Mouse (Mus musculus) embryonic fibroblast, embryonic 13.5 days (primary cell): Measurements from ENCODE around the gene Paxip1. TPM values are rescaled to one million over a fixed set of nuclear protein-coding genes. Genes with fewer than 3 reads are reported as not detected.

Experiments
- H3K27ac ChIP-seq: 2 replicates; pipeline ENCODE4 v1.5.1; 2012; ENCODE audit warnings: low read length, control low read depth, inconsistent platforms; ENCODE audit not compliant: insufficient read depth
- H3K4me1 ChIP-seq: 2 replicates; pipeline ENCODE4 v1.6.1; 2011; ENCODE audit warnings: low read length; ENCODE audit not compliant: control insufficient read depth, insufficient read depth
- H3K4me3 ChIP-seq: 2 replicates; pipeline ENCODE4 v1.5.1; 2011; ENCODE audit warnings: mild to moderate bottlenecking, control low read depth, low read length; ENCODE audit not compliant: insufficient read depth
- CTCF ChIP-seq: IDR thresholded peaks from 2 replicates; pipeline ENCODE4 v1.5.1; 2011; ENCODE audit warnings: mild to moderate bottlenecking, control low read depth, low read length, moderate library complexity, borderline replicate concordance; ENCODE audit not compliant: insufficient read depth
- POLR2A ChIP-seq: IDR thresholded peaks from 2 replicates; pipeline ENCODE4 v1.6.1; 2011; ENCODE audit warnings: low read depth, mild to moderate bottlenecking, control low read depth, low read length, moderate library complexity
- polyA plus RNA-seq: library from polyadenylated mRNA; stranded (reverse); fragments of >200 nt; gene quantifications from 2 replicates; pipeline ENCODE4 v1.2.4, GENCODE M21; 2011; ENCODE audit warnings: low read depth; ENCODE audit not compliant: missing spikeins, insufficient read length

Gene Paxip1
- polyA plus RNA-seq, 1 experiment = 31.3 TPM

DNA sequence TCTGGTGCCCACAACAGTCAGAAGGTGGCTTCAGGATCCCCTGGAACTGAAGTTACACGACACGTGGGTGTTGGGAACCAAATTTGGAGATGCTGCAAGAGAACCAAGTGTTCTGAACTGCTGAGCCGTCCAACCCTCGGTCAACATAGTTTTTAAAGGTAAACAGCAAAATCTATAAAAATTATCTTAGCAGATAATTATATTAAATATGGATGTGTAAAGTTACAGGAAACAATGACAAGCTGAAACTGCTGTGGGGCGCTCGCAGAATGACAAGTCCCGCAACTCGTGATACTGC is 631 bp upstream of the Paxip1 start:
- Histone ChIP-seq H3K27ac (peak overlapping the region; percentile 40), H3K4me3 (peak overlapping the region; percentile 61), H3K4me1 (peaks cover 4% of the 10 kb centered on the region; the same call in 1 of the 2 replicates)
- TF ChIP-seq CTCF (no peak), POLR2A (no peak)

- Histone ChIP-seq H3K4me3 (peak overlapping the region; percentile 85), H3K27ac (peak overlapping the region; percentile 12; the same call in 1 of the 2 replicates), H3K4me1 (peaks cover 4% of the 10 kb centered on the region; the same call in 1 of the 2 replicates)
- TF ChIP-seq POLR2A = no peak
- TF ChIP-seq CTCF = no peak
Observed at GRCm38 (mm10) chr5:27790910-27791288, 592 bp downstream of the Paxip1 start.

GRCm38 (mm10) chr5:27790086-27790909 is 1.2 kb downstream of the Paxip1 start:
- peak; percentile 28; the same call in 1 of the 2 replicates for TF ChIP-seq POLR2A
- TF ChIP-seq CTCF = no peak
- Histone ChIP-seq H3K4me3 (peak overlapping the region; percentile 85), H3K4me1 (peaks cover 4% of the 10 kb centered on the region; the same call in 1 of the 2 replicates), H3K27ac (peak overlapping the region; percentile 12; the same call in 1 of the 2 replicates)

GRCm38 (mm10) chr5:27789586-27789985 is 1.9 kb downstream of the Paxip1 start:
- Histone ChIP-seq H3K4me1 (peaks cover 4% of the 10 kb centered on the region; the same call in 1 of the 2 replicates), H3K4me3 (peak overlapping the region; percentile 85), H3K27ac (no peak overlapping the region)
- TF ChIP-seq POLR2A = no peak
- no peak for TF ChIP-seq CTCF

GRCm38 (mm10) chr5:27783381-27783780 is 8.1 kb downstream of the Paxip1 start:
- Histone ChIP-seq H3K4me1 (no peaks in the 10 kb centered on the region), H3K4me3 (no peak overlapping the region), H3K27ac (no peak overlapping the region)
- TF ChIP-seq CTCF = no peak

- no peak for TF ChIP-seq CTCF
- TF ChIP-seq POLR2A = no peak
- H3K27ac ChIP-seq = no peak overlapping the region
- H3K4me3 ChIP-seq = no peak overlapping the region
- no peaks in the 10 kb centered on the region for H3K4me1 ChIP-seq
Observed at GRCm38 (mm10) chr5:27767948-27768347, 23.5 kb downstream of the Paxip1 start.

DNA sequence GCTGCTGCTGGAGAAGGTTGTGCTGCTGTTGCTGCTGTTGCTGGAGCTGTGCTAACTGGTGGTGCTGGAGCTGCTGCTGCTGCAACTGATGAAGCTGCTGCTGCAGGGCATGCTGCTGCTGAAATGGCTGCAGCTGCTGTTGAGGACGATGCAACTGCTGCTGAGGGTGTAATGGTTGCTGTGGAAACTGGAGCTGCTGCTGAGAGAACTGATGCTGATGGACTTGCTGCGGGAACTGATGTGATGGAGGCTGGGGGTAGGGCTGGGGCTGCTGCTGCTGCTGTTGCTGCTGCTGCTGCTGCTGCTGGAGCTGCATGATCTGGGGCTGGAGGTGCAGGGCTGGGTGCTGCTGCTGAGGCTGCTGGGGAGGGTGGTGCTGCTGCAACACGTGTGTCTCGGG is 25.7 kb downstream of the Paxip1 start:
- TF ChIP-seq CTCF (no peak), POLR2A (no peak)
- no peak overlapping the region for H3K27ac ChIP-seq
- no peak overlapping the region for H3K4me3 ChIP-seq
- no peaks in the 10 kb centered on the region for H3K4me1 ChIP-seq

DNA sequence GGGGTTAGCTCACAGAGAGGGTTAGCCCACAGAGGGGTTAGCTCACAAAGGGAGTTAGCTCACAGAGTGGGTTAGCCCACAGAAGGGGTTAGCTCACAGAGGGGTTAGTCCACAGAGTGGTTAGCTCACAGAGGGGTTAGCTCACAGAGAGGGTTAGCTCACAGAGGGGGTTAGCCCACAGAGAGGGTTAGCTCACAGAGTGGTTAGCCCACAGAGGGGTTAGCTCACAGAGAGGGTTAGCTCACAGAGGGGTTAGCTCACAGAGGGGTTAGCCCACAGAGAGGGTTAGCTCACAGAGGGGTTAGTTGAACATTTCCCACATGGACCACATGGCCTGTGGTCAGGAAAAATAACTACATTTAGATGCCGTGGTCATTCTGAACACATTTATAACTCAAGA is 46.5 kb downstream of the Paxip1 start:
- Histone ChIP-seq H3K4me3 (no peak overlapping the region), H3K27ac (no peak overlapping the region), H3K4me1 (no peaks in the 10 kb centered on the region)
- TF ChIP-seq CTCF = no peak
- TF ChIP-seq POLR2A = no peak

DNA sequence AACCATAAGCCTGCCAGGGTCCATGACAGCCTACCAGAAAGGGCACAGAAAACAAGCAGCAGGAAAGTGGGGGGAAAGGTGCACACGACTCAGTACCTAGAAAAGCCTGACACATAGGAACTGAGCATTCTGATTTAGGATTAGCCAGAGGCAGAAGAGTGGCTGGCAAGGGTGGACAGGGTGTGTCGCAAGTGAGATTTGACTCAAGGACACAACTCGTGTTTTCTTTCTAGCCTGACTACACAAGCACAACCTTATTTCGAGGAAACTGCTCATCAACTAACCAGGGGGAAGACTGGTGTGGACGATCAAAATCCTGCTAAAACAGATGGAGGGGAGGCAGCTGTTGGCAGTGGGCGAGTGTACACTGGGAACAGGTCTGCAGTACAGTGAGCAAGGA is 52.3 kb downstream of the Paxip1 start:
- Histone ChIP-seq H3K4me1 (no peaks in the 10 kb centered on the region), H3K4me3 (no peak overlapping the region), H3K27ac (no peak overlapping the region)
- TF ChIP-seq POLR2A = no peak
- TF ChIP-seq CTCF = no peak

DNA sequence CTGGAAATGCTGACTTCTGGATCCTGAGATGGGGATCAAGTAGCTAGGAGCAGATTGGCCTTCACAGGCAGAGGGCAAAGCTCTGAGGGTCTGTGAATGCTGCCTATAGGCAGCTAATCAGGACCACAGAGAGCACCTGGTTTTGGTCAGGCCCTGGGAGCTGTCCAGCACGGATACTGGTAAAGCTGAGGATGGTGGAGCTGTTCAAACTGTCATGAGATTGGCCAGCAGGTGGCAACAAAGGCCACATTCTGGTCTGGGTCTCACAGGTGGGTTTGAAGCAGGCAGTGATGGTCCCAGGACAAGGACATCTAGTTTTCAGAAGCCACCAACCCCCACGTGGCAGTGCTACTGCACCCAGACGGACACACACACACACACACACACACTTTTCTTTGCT is 54.3 kb downstream of the Paxip1 start:
- Histone ChIP-seq H3K27ac (no peak overlapping the region), H3K4me3 (no peak overlapping the region), H3K4me1 (no peaks in the 10 kb centered on the region)
- TF ChIP-seq CTCF (peak; percentile 59; the same call in 1 of the 2 replicates), POLR2A (no peak)
